Mouse (Mus musculus) liver, adult 10 weeks (tissue): Measurements from ENCODE around the gene Repin1. TPM values are rescaled to one million over a fixed set of nuclear protein-coding genes. Genes with fewer than 3 reads are reported as not detected.

ENCODE experiments used
- polyA plus RNA-seq: library from polyadenylated mRNA; stranded (reverse); fragments of 350-450 nt; fragmentation: Illumina TruSeq; extraction: RNeasy Lipid Tissue Mini Kit (QIAGEN cat#74804); gene quantifications from one replicate; pipeline ENCODE4 v1.2.3, GENCODE M21; 2014; ENCODE audit warnings: low read depth, low replicate concordance

The Repin1 gene
- 15.9 TPM for polyA plus RNA-seq

GRCm38 (mm10) chr6:48593158-48594042, at the start of gene Repin1, which contains the start of gene Gm44965:
Gene Repin1 (plus strand): TSS chr6:48593883.
Gene Gm44965 (plus strand): TSS chr6:48593941.

GRCm38 (mm10) chr6:48554280-48555103, 39.2 kb upstream of the Repin1 start, which contains the start of gene Lrrc61:
Gene Lrrc61 (plus strand): TSS chr6:48554796.

DNA sequence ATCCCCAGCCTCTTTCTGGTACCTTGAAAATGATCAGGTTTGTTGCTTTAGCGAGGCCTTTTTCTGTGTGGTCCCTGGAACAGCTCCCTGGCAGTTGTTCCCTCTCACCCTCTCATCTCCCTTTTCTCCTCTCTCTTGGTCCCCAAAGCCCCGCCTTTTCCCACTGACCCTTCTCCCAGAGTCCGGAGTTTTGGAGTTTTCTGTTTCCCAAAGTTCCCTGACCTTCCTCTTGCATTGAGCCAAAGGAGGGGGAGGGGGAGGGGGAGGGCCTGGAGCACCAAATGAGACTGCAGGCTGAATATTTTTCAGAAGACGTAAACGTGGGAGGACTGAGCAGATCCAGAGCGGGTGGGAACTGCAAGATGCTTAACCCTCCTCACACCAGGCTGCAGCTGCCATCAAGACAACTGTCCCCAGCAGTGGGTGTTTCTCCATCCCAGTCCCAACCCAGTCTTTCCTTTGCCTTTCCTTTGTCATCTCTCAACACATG, 21.1 kb upstream of the Repin1 start, which contains the start of gene Rarres2:
TSS of gene Rarres2 (minus strand) at position 218 of the 490 bp plus-strand sequence.

DNA sequence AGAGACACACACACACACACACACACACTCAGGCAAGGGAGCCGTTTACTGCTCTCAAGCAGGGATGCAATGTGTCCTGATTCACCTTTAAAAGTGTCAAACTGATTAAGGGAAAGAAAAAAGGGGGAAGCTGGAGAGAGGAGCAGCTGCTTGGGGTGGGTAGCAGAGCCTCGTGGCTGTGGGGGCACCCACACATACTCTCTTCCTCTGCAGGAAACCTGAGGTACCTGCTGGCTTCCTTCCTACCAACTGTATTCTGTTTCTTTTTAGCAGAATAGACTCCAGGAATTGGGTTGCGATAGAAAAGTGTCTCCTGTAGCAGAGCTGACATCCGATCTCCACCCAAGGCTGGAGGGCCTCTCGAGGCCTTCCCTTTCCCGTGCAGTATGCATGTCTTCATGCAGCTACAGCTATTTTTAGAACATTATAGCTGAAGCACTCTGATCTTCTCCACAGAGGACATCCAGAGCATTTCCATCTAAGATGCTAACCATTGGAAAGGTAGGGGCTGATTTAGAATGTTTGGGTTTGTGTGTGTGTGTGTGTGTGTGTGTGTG, 4.4 kb upstream of the Repin1 start, which contains the start of gene Gm45021:
TSS of gene Gm45021 (plus strand) at position 417 of the 557 bp plus-strand sequence.

GRCm38 (mm10) chr6:48601271-48602079, 7.8 kb downstream of the Repin1 start, which contains the start of gene Zfp775:
Gene Zfp775 (plus strand): TSS chr6:48602063.

DNA sequence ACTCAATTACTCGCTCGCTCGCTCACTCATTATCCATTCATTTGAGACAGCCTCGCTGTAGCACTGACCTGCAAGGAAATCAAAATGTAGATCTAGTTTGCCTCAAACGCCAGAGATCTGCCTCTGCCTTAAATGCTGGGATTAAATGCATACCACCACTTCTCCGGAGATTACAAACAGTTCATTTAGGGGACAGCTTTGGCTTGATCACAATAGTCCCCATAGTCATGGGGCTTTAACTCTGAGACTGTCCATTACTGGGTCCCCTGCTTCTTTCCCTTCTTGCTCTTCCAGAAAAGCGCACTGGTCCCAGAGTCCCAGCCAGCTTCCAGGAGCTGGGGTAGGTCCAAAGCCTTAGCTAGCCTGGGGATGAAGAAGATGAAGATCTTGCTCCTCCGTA, 32.8 kb downstream of the Repin1 start, which contains the start of gene AI854703:
TSS of gene AI854703 (plus strand) at position 301 of the 400 bp plus-strand sequence.

GRCm38 (mm10) chr6:48646995-48647394, 53.3 kb downstream of the Repin1 start, which contains the start of gene Gimap8:
Gene Gimap8 (plus strand): TSS chr6:48647234.

Other genes starting within 250 kb of the Repin1 start
- gene Krba1, start 198.3 kb upstream of the Repin1 start, polyA plus RNA-seq, result 2.4 TPM
- gene Zfp467, start 148.1 kb upstream of the Repin1 start, polyA plus RNA-seq, result 10.0 TPM
- gene Sspo, start 145.7 kb upstream of the Repin1 start, polyA plus RNA-seq, result not detected
- 0.40 TPM for gene Atp6v0e2, start 56.3 kb upstream of the Repin1 start, polyA plus RNA-seq
- 5.0 TPM for gene Lrrc61, start 39.1 kb upstream of the Repin1 start, polyA plus RNA-seq
- gene Rarres2, start 21.1 kb upstream of the Repin1 start, polyA plus RNA-seq, result 262 TPM
- gene Gm45021, start 4.3 kb upstream of the Repin1 start, polyA plus RNA-seq, result not detected
- gene Gm44965, start 58 bp downstream of the Repin1 start, polyA plus RNA-seq, result not detected
- gene Zfp775, start 8.2 kb downstream of the Repin1 start, polyA plus RNA-seq, result 0.08 TPM
- not detected for gene AI854703, start 32.9 kb downstream of the Repin1 start, polyA plus RNA-seq
- 8.2 TPM for gene Gimap8, start 53.4 kb downstream of the Repin1 start, polyA plus RNA-seq
- 31.5 TPM for gene Gimap9, start 82.2 kb downstream of the Repin1 start, polyA plus RNA-seq
- 32.8 TPM for gene Gimap4, start 90.7 kb downstream of the Repin1 start, polyA plus RNA-seq
- 17.0 TPM for gene Gimap6, start 114.3 kb downstream of the Repin1 start, polyA plus RNA-seq
- not detected for gene Gm28053, start 124.7 kb downstream of the Repin1 start, polyA plus RNA-seq
- gene Gimap7, start 124.7 kb downstream of the Repin1 start, polyA plus RNA-seq, result 1.3 TPM
- not detected for gene Gimap1, start 145.2 kb downstream of the Repin1 start, polyA plus RNA-seq
- gene Gimap5, start 152.3 kb downstream of the Repin1 start, polyA plus RNA-seq, result 0.87 TPM
- 1.8 TPM for gene Gimap3, start 177.0 kb downstream of the Repin1 start, polyA plus RNA-seq
- gene Tmem176a, start 247.0 kb downstream of the Repin1 start, polyA plus RNA-seq, result 74.1 TPM
- 51.6 TPM for gene Tmem176b, start 247.6 kb downstream of the Repin1 start, polyA plus RNA-seq